Mouse (Mus musculus): ENCODE results near the gene Tmem108. TPM values are rescaled to one million over a fixed set of nuclear protein-coding genes. Genes with fewer than 3 reads are reported as not detected.

Tmem108 gene
- polyA plus RNA-seq, 1 experiment from 2014 or later: 23.1 TPM

DNA sequence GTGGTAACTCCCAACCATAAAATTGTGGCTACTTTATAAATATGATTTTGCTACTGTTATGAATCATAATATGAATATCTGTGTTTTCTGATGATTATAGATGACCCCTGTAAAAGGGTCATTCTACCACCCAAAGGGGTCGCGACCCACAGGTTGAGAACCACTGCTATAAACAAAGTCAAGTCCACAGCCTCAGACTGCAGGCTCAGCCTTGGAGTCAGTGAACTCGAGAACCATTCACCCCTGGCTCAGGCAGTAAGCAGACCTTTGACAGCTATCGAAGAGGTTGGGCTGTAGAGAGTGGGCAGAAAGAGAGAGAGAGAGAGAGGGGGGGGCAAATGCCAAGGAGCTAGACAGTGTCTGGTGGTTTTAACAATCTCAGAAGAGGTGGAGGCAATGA, 147.4 kb downstream of the Tmem108 start:
- H3K4me3 ChIP-seq (ENCODE audit: low read depth, low read length): no peak overlapping the region
- no peak overlapping the region for H3K27ac ChIP-seq (ENCODE audit: low read length)
- ATAC-seq (ENCODE audit: insufficient number of reproducible peaks, insufficient read depth, low FRiP score, low read depth): no peak
- WGBS: 79% methylated on average over 4 of the region's 4 CpGs
- no peaks in the 10 kb centered on the region for H3K27me3 ChIP-seq (ENCODE audit: control insufficient read depth, insufficient read depth, low read length)
- no peak overlapping the region for H3K4me2 ChIP-seq (replicated peaks; ENCODE audit: low read depth, low read length)
- no peak overlapping the region for H3K9ac ChIP-seq (replicated peaks; ENCODE audit: low read depth, low read length)
- H3K4me1 ChIP-seq (ENCODE audit: control insufficient read depth, insufficient read depth, low read length): no peaks in the 10 kb centered on the region
- H3K36me3 ChIP-seq (ENCODE audit: control insufficient read depth, insufficient read depth, low read length): no peaks in the 10 kb centered on the region
- H3K9me3 ChIP-seq (ENCODE audit: control insufficient read depth, low read depth, low read length): 0 out of 2 replicates have a peak, but pooled peaks cover 3% of the 10 kb centered on the region

DNA sequence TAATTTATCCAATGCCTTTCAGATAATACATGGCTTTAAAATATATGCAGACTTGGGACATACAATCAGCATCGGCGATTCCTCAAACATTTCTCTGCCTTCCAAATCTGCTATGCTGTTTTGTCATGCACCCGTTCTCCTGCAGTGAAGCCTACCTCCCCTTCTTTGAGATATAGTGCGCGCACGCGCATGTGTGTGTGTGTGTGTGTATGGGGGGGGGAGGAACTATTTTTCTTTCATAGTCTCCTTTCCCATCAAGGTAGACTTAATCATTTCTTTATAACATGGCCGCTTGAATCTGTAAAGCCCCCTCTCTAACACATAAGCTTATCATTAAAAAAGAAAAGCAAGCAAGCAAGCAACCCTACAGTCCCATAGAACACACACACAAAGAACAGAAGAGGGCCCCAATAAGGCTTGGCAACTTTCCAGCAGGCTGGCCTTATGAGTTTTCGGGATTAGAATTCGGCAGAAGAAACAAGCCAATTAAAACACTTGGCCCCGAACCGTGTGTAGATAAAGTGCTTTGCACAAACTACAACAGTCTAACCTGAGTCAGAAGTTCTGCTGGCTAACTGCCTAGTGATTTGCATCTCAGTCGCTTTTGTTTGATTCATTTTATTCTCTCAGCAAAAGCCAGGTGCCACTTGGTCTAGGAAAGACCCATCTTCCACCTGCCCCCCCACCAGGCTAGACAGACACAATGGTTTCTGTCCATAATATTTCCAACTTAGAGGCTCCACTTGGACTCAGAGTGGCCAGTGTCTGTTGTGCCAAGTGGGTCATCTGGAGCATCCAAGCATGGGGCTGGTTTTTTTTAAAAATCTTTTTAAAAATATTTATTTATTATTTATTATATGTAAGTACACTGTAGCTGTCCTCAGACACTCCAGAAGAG, 153.2 kb downstream of the Tmem108 start:
- no peaks in the 10 kb centered on the region for H3K9me3 ChIP-seq (ENCODE audit: control insufficient read depth, low read depth, low read length)
- ATAC-seq (ENCODE audit: insufficient number of reproducible peaks, insufficient read depth, low FRiP score, low read depth): no peak
- H3K4me3 ChIP-seq (ENCODE audit: low read depth, low read length): no peak overlapping the region
- H3K9ac ChIP-seq (replicated peaks; ENCODE audit: low read depth, low read length): no peak overlapping the region
- 86% methylated on average over 13 of the region's 13 CpGs for WGBS
- H3K36me3 ChIP-seq (ENCODE audit: control insufficient read depth, insufficient read depth, low read length): no peaks in the 10 kb centered on the region
- H3K27ac ChIP-seq (ENCODE audit: low read length): no peak overlapping the region
- no peak overlapping the region for H3K4me2 ChIP-seq (replicated peaks; ENCODE audit: low read depth, low read length)
- no peaks in the 10 kb centered on the region for H3K4me1 ChIP-seq (ENCODE audit: control insufficient read depth, insufficient read depth, low read length)
- H3K27me3 ChIP-seq (ENCODE audit: control insufficient read depth, insufficient read depth, low read length): no peaks in the 10 kb centered on the region

DNA sequence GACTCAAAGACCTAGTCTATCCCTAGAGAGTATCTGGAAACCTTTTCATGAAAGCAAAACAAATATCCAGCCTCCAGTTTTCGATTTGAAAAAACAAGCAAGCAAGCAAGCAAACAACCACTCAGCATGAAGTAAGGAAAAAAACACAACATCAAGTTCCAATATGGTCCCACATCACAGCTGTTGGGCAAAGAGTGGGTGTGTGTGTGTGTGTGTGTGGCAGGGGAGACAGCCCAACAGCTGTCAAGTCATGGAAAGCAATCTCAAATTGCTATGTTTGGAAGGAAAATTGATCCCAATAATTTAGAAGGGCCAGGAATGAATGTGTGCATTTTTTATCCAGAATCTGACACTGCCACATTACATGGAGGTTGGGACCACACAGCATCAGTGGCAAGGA, 155.6 kb downstream of the Tmem108 start:
- Histone ChIP-seq H3K36me3 (ENCODE audit: control insufficient read depth, insufficient read depth, low read length) (no peaks in the 10 kb centered on the region), H3K27me3 (ENCODE audit: control insufficient read depth, insufficient read depth, low read length) (no peaks in the 10 kb centered on the region), H3K4me1 (ENCODE audit: control insufficient read depth, insufficient read depth, low read length) (no peaks in the 10 kb centered on the region), H3K4me3 (ENCODE audit: low read depth, low read length) (no peak overlapping the region), H3K9me3 (ENCODE audit: control insufficient read depth, low read depth, low read length) (no peaks in the 10 kb centered on the region), H3K27ac (ENCODE audit: low read length) (no peak overlapping the region), H3K9ac (replicated peaks; ENCODE audit: low read depth, low read length) (no peak overlapping the region), H3K4me2 (replicated peaks; ENCODE audit: low read depth, low read length) (no peak overlapping the region)
- 77% methylated on average over 1 of the region's 1 CpGs for WGBS
- ATAC-seq (ENCODE audit: insufficient number of reproducible peaks, insufficient read depth, low FRiP score, low read depth): no peak

DNA sequence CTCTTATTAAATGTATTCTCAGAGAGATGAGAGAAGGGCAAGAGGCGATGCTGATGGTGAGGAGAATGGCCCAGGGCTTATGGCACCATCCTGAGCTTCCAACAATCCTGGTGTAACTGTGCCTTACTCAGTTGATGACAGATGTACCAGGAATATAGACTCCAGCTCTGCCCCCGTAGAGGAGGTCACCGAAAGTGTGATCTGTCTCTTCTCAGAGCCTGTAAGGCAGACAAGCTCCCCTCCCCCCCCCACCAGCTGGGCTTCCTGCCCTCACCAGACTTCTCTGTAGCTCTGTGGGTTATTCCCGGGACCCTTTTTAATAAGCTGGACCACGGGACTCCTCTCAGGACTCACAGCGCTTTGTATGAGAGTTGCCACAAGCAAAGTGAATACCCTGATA, 157.8 kb downstream of the Tmem108 start:
- no peaks in the 10 kb centered on the region for H3K27me3 ChIP-seq (ENCODE audit: control insufficient read depth, insufficient read depth, low read length)
- H3K4me1 ChIP-seq (ENCODE audit: control insufficient read depth, insufficient read depth, low read length): no peaks in the 10 kb centered on the region
- no peak for ATAC-seq (ENCODE audit: insufficient number of reproducible peaks, insufficient read depth, low FRiP score, low read depth)
- 58% methylated on average over 6 of the region's 6 CpGs for WGBS
- no peak overlapping the region for H3K9ac ChIP-seq (replicated peaks; ENCODE audit: low read depth, low read length)
- no peak overlapping the region for H3K27ac ChIP-seq (ENCODE audit: low read length)
- no peak overlapping the region for H3K4me2 ChIP-seq (replicated peaks; ENCODE audit: low read depth, low read length)
- H3K9me3 ChIP-seq (ENCODE audit: control insufficient read depth, low read depth, low read length): no peaks in the 10 kb centered on the region
- H3K4me3 ChIP-seq (ENCODE audit: low read depth, low read length): no peak overlapping the region
- H3K36me3 ChIP-seq (ENCODE audit: control insufficient read depth, insufficient read depth, low read length): no peaks in the 10 kb centered on the region

DNA sequence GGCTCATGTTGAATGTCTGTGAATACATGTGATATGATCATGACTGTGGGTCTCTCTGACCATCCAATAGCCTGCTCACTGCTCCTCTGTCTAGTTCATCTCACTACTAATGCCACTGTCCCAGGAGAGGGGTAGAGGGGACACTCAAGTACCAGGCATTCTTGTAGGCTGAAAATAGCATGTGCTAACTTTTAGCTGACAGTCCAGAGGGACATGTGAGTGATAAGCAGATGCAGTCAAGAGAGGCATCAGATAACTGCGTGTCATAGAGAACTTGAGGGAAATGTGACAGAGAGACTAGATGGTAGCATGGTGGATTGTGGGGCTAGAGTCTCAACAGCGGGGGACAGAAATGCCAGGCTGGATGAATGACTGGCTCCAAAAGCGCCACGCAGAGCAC, 159.8 kb downstream of the Tmem108 start:
- H3K9ac ChIP-seq (replicated peaks; ENCODE audit: low read depth, low read length): no peak overlapping the region
- H3K27ac ChIP-seq (ENCODE audit: low read length): no peak overlapping the region
- 92% methylated on average over 4 of the region's 4 CpGs for WGBS
- no peaks in the 10 kb centered on the region for H3K4me1 ChIP-seq (ENCODE audit: control insufficient read depth, insufficient read depth, low read length)
- ATAC-seq (ENCODE audit: insufficient number of reproducible peaks, insufficient read depth, low FRiP score, low read depth): no peak
- H3K4me3 ChIP-seq (ENCODE audit: low read depth, low read length): no peak overlapping the region
- no peaks in the 10 kb centered on the region for H3K27me3 ChIP-seq (ENCODE audit: control insufficient read depth, insufficient read depth, low read length)
- H3K4me2 ChIP-seq (replicated peaks; ENCODE audit: low read depth, low read length): no peak overlapping the region
- no peaks in the 10 kb centered on the region for H3K36me3 ChIP-seq (ENCODE audit: control insufficient read depth, insufficient read depth, low read length)
- no peaks in the 10 kb centered on the region for H3K9me3 ChIP-seq (ENCODE audit: control insufficient read depth, low read depth, low read length)

DNA sequence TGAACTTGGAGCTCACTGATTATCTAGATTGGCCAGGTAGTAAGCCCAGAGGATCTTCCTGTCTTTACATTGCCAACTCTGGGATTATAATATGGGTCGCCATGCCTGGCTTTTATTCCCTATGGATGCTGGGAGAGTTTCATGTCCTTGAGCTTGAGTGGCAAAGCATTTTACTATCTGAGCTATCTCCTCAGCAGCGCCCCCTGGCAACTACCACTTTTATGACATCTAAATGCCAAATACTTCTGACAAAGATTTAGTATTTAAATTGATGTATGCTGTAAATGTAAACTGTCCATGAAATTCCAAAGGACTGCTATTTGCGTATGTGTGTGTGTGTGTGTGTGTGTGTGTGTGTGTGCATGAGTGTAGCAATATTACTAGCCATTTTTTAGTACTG, 160.8 kb downstream of the Tmem108 start:
- Histone ChIP-seq H3K4me2 (replicated peaks; ENCODE audit: low read depth, low read length) (no peak overlapping the region), H3K9ac (replicated peaks; ENCODE audit: low read depth, low read length) (no peak overlapping the region), H3K36me3 (ENCODE audit: control insufficient read depth, insufficient read depth, low read length) (no peaks in the 10 kb centered on the region), H3K4me1 (ENCODE audit: control insufficient read depth, insufficient read depth, low read length) (no peaks in the 10 kb centered on the region), H3K27me3 (ENCODE audit: control insufficient read depth, insufficient read depth, low read length) (no peaks in the 10 kb centered on the region), H3K4me3 (ENCODE audit: low read depth, low read length) (no peak overlapping the region), H3K9me3 (ENCODE audit: control insufficient read depth, low read depth, low read length) (no peaks in the 10 kb centered on the region), H3K27ac (ENCODE audit: low read length) (no peak overlapping the region)
- ATAC-seq (ENCODE audit: insufficient number of reproducible peaks, insufficient read depth, low FRiP score, low read depth): no peak
- 56% methylated on average over 3 of the region's 3 CpGs for WGBS

DNA sequence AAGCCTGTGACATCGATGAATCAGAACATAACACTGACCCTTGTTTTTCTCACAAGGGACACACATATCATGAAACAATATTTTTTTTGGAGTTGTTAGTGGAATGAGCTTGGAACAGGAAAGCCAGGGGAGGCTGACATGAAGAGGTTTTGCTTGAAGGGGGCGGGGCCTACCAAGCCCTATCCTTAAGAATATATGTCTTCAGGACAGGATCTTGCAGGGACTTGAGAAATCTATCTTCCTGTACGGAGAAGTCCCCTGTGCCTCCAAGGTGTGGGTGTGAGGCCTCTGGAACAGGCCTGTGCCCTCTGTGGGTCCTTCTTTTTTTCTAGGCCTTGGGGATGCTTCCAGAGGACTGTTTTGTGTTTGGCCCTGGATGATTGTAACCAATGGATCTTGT, 161.7 kb downstream of the Tmem108 start:
- H3K36me3 ChIP-seq (ENCODE audit: control insufficient read depth, insufficient read depth, low read length): no peaks in the 10 kb centered on the region
- H3K9ac ChIP-seq (replicated peaks; ENCODE audit: low read depth, low read length): no peak overlapping the region
- H3K9me3 ChIP-seq (ENCODE audit: control insufficient read depth, low read depth, low read length): no peaks in the 10 kb centered on the region
- no peaks in the 10 kb centered on the region for H3K4me1 ChIP-seq (ENCODE audit: control insufficient read depth, insufficient read depth, low read length)
- H3K4me2 ChIP-seq (replicated peaks; ENCODE audit: low read depth, low read length): no peak overlapping the region
- ATAC-seq (ENCODE audit: insufficient number of reproducible peaks, insufficient read depth, low FRiP score, low read depth): no peak
- H3K27me3 ChIP-seq (ENCODE audit: control insufficient read depth, insufficient read depth, low read length): no peaks in the 10 kb centered on the region
- WGBS: 90% methylated on average over 3 of the region's 3 CpGs
- no peak overlapping the region for H3K4me3 ChIP-seq (ENCODE audit: low read depth, low read length)
- no peak overlapping the region for H3K27ac ChIP-seq (ENCODE audit: low read length)

DNA sequence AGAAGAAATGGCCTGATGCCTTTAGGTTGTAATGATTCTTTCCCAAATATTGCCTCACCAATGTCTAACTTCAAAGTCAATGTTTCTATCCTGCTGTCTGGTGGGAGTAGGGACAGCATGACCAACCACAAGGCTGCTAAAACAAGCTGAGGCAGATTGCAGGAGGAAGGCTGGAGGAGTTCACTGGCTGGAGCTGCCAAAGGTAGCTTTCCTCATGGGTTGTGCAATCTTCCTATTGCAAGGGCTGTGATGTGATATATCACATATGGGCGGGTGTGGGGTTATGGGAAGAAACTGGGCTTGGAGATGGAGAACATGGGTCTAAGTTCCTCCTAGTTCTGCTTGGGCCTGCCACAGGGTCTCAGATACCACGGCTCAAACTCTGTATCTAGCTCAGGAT, 163.8 kb downstream of the Tmem108 start:
- no peak overlapping the region for H3K4me3 ChIP-seq (ENCODE audit: low read depth, low read length)
- no peak overlapping the region for H3K4me2 ChIP-seq (replicated peaks; ENCODE audit: low read depth, low read length)
- 73% methylated on average over 2 of the region's 2 CpGs for WGBS
- H3K9me3 ChIP-seq (ENCODE audit: control insufficient read depth, low read depth, low read length): no peaks in the 10 kb centered on the region
- H3K36me3 ChIP-seq (ENCODE audit: control insufficient read depth, insufficient read depth, low read length): no peaks in the 10 kb centered on the region
- H3K4me1 ChIP-seq (ENCODE audit: control insufficient read depth, insufficient read depth, low read length): no peaks in the 10 kb centered on the region
- H3K27me3 ChIP-seq (ENCODE audit: control insufficient read depth, insufficient read depth, low read length): no peaks in the 10 kb centered on the region
- no peak for ATAC-seq (ENCODE audit: insufficient number of reproducible peaks, insufficient read depth, low FRiP score, low read depth)
- H3K9ac ChIP-seq (replicated peaks; ENCODE audit: low read depth, low read length): no peak overlapping the region
- no peak overlapping the region for H3K27ac ChIP-seq (ENCODE audit: low read length)
